Mouse (Mus musculus): ENCODE results near the gene Eci1. TPM values are rescaled to one million over a fixed set of nuclear protein-coding genes. Genes with fewer than 3 reads are reported as not detected.
A peak's percentile ranks its signal among the peaks of the same experiment; 100 is the strongest.

The Eci1 gene
- polyA plus RNA-seq, 1 experiment from 2014 or later, result 46.0 TPM

- Histone ChIP-seq H3K27me3 (ENCODE audit: control insufficient read depth, insufficient read depth, low read length) (no peaks in the 10 kb centered on the region), H3K4me3 (replicated peaks; ENCODE audit: low read length) (0 out of 2 replicates have a peak overlapping the region, but pooled peaks have one; percentile 57), H3K4me2 (replicated peaks) (peak overlapping the region; percentile 69), H3K4me1 (replicated peaks; ENCODE audit: control insufficient read depth, insufficient read depth, low read length) (peaks cover 6% of the 10 kb centered on the region), H3K36me3 (replicated peaks; ENCODE audit: control insufficient read depth, insufficient read depth) (peaks cover 46% of the 10 kb centered on the region), H3K27ac (peak overlapping the region; percentile 96), H3K9me3 (ENCODE audit: control insufficient read depth, low read length) (no peaks in the 10 kb centered on the region), H3K9ac (peak overlapping the region; percentile 82; the same call in 1 of the 2 replicates)
- no peak for DNase-seq (ENCODE audit: low spot score)
- ATAC-seq (ENCODE audit: low FRiP score), result no peak; the same call in 1 of the 2 replicates
- 89% methylated on average over 7 of the region's 7 CpGs for WGBS
Observed at GRCm38 (mm10) chr17:24425905-24426304, 536 bp upstream of the Eci1 start.

GRCm38 (mm10) chr17:24427170-24427557 lies 723 bp downstream of the Eci1 start:
- WGBS, result 5% methylated on average over 8 of the region's 8 CpGs

GRCm38 (mm10) chr17:24429201-24429983 lies 3.0 kb downstream of the Eci1 start:
- WGBS, result 80% methylated on average over 14 of the region's 14 CpGs
- no peak for ATAC-seq (ENCODE audit: low FRiP score)
- H3K4me1 ChIP-seq (replicated peaks; ENCODE audit: control insufficient read depth, insufficient read depth, low read length), result peaks cover 6% of the 10 kb centered on the region
- H3K27ac ChIP-seq, result no peak overlapping the region
- H3K4me3 ChIP-seq (replicated peaks; ENCODE audit: low read length), result no peak overlapping the region
- H3K27me3 ChIP-seq (ENCODE audit: control insufficient read depth, insufficient read depth, low read length), result no peaks in the 10 kb centered on the region
- no peak for DNase-seq (ENCODE audit: low spot score)
- H3K36me3 ChIP-seq (replicated peaks; ENCODE audit: control insufficient read depth, insufficient read depth), result peaks cover 15% of the 10 kb centered on the region
- H3K4me2 ChIP-seq (replicated peaks), result no peak overlapping the region
- no peaks in the 10 kb centered on the region for H3K9me3 ChIP-seq (ENCODE audit: control insufficient read depth, low read length)
- H3K9ac ChIP-seq, result no peak overlapping the region

More at GRCm38 (mm10) chr17:24427170-24427557, 723 bp downstream of the Eci1 start:
- Histone ChIP-seq H3K27me3 (ENCODE audit: control insufficient read depth, insufficient read depth, low read length) (no peaks in the 10 kb centered on the region), H3K4me3 (replicated peaks; ENCODE audit: low read length) (peak overlapping the region; percentile 57), H3K4me2 (replicated peaks) (peak overlapping the region; percentile 69), H3K9me3 (ENCODE audit: control insufficient read depth, low read length) (no peaks in the 10 kb centered on the region), H3K9ac (peak overlapping the region; percentile 82), H3K4me1 (replicated peaks; ENCODE audit: control insufficient read depth, insufficient read depth, low read length) (peaks cover 6% of the 10 kb centered on the region), H3K27ac (peak overlapping the region; percentile 96; the same call in 1 of the 2 replicates), H3K36me3 (replicated peaks; ENCODE audit: control insufficient read depth, insufficient read depth) (peaks cover 34% of the 10 kb centered on the region)
- DNase-seq (ENCODE audit: low spot score), result no peak
- ATAC-seq (ENCODE audit: low FRiP score), result no peak

GRCm38 (mm10) chr17:24437016-24437415 lies 10.6 kb downstream of the Eci1 start:
- H3K4me3 ChIP-seq (replicated peaks; ENCODE audit: low read length), result no peak overlapping the region
- H3K9ac ChIP-seq, result no peak overlapping the region
- H3K27me3 ChIP-seq (ENCODE audit: control insufficient read depth, insufficient read depth, low read length), result no peaks in the 10 kb centered on the region
- peaks cover 62% of the 10 kb centered on the region for H3K36me3 ChIP-seq (replicated peaks; ENCODE audit: control insufficient read depth, insufficient read depth)
- WGBS, result 82% methylated on average over 5 of the region's 5 CpGs
- no peak overlapping the region for H3K27ac ChIP-seq
- peak; percentile 45; the same call in 1 of the 2 replicates for ATAC-seq (ENCODE audit: low FRiP score)
- H3K9me3 ChIP-seq (ENCODE audit: control insufficient read depth, low read length), result no peaks in the 10 kb centered on the region
- peak; percentile 71 for DNase-seq (ENCODE audit: low spot score)
- H3K4me2 ChIP-seq (replicated peaks), result no peak overlapping the region
- H3K4me1 ChIP-seq (replicated peaks; ENCODE audit: control insufficient read depth, insufficient read depth, low read length), result no peaks in the 10 kb centered on the region

DNA sequence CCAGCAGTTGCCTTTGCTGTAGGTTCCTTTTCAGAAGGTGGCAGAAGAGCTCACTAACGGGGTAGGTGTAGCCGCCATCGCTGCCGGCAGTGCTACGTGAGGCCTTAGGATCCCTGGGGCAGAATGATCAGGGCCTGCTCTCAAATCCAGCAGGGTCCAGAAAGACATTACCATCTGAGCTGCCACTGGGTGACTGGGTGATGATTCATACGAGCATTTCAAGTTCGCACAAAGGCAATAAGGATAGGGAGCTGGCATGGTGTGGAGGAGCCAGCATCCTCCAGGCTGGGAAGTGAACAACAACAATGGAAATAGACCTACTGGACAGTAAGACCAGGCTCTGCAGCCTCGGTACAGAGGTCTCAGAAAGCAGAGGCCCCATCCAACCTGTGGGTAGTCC lies 13.9 kb downstream of the Eci1 start:
- Histone ChIP-seq H3K27me3 (ENCODE audit: control insufficient read depth, insufficient read depth, low read length) (no peaks in the 10 kb centered on the region), H3K36me3 (replicated peaks; ENCODE audit: control insufficient read depth, insufficient read depth) (peaks cover 90% of the 10 kb centered on the region), H3K4me3 (replicated peaks; ENCODE audit: low read length) (no peak overlapping the region), H3K27ac (no peak overlapping the region), H3K9me3 (ENCODE audit: control insufficient read depth, low read length) (no peaks in the 10 kb centered on the region), H3K4me2 (replicated peaks) (no peak overlapping the region), H3K9ac (no peak overlapping the region), H3K4me1 (replicated peaks; ENCODE audit: control insufficient read depth, insufficient read depth, low read length) (no peaks in the 10 kb centered on the region)
- 92% methylated on average over 8 of the region's 8 CpGs for WGBS
- no peak for DNase-seq (ENCODE audit: low spot score)
- no peak for ATAC-seq (ENCODE audit: low FRiP score)

GRCm38 (mm10) chr17:24441148-24441547 lies 14.7 kb downstream of the Eci1 start:
- H3K27me3 ChIP-seq (ENCODE audit: control insufficient read depth, insufficient read depth, low read length), result no peaks in the 10 kb centered on the region
- DNase-seq (ENCODE audit: low spot score), result no peak
- WGBS, result 43% methylated on average over 2 of the region's 2 CpGs
- no peak overlapping the region for H3K27ac ChIP-seq
- H3K4me3 ChIP-seq (replicated peaks; ENCODE audit: low read length), result no peak overlapping the region
- H3K9ac ChIP-seq, result no peak overlapping the region
- ATAC-seq (ENCODE audit: low FRiP score), result no peak
- H3K4me2 ChIP-seq (replicated peaks), result no peak overlapping the region
- H3K4me1 ChIP-seq (replicated peaks; ENCODE audit: control insufficient read depth, insufficient read depth, low read length), result no peaks in the 10 kb centered on the region
- peaks cover 95% of the 10 kb centered on the region for H3K36me3 ChIP-seq (replicated peaks; ENCODE audit: control insufficient read depth, insufficient read depth)
- H3K9me3 ChIP-seq (ENCODE audit: control insufficient read depth, low read length), result no peaks in the 10 kb centered on the region

GRCm38 (mm10) chr17:24442107-24442506 lies 15.7 kb downstream of the Eci1 start:
- H3K27ac ChIP-seq, result no peak overlapping the region
- H3K4me3 ChIP-seq (replicated peaks; ENCODE audit: low read length), result no peak overlapping the region
- H3K4me1 ChIP-seq (replicated peaks; ENCODE audit: control insufficient read depth, insufficient read depth, low read length), result no peaks in the 10 kb centered on the region
- no peaks in the 10 kb centered on the region for H3K27me3 ChIP-seq (ENCODE audit: control insufficient read depth, insufficient read depth, low read length)
- H3K4me2 ChIP-seq (replicated peaks), result no peak overlapping the region
- H3K9ac ChIP-seq, result no peak overlapping the region
- H3K9me3 ChIP-seq (ENCODE audit: control insufficient read depth, low read length), result no peaks in the 10 kb centered on the region
- WGBS, result 96% methylated on average over 14 of the region's 14 CpGs
- H3K36me3 ChIP-seq (replicated peaks; ENCODE audit: control insufficient read depth, insufficient read depth), result peaks cover 95% of the 10 kb centered on the region
- DNase-seq (ENCODE audit: low spot score) (no peak), ATAC-seq (ENCODE audit: low FRiP score) (no peak)

- Histone ChIP-seq H3K4me2 (replicated peaks) (no peak within 1 kb of the TSS), H3K4me3 (replicated peaks; ENCODE audit: low read length) (no peak within 1 kb of the TSS), H3K9me3 (ENCODE audit: control insufficient read depth, low read length) (no peaks in the 10 kb centered on the region), H3K36me3 (replicated peaks; ENCODE audit: control insufficient read depth, insufficient read depth) (peaks cover 97% of the 10 kb centered on the region), H3K4me1 (replicated peaks; ENCODE audit: control insufficient read depth, insufficient read depth, low read length) (no peaks in the 10 kb centered on the region), H3K27me3 (ENCODE audit: control insufficient read depth, insufficient read depth, low read length) (no peaks in the 10 kb centered on the region), H3K9ac (no peak within 1 kb of the TSS), H3K27ac (no peak within 1 kb of the TSS)
- WGBS, result 82% methylated on average over 7 of the region's 7 CpGs
- no peak for DNase-seq (ENCODE audit: low spot score)
- no peak for ATAC-seq (ENCODE audit: low FRiP score)
Observed at GRCm38 (mm10) chr17:24442632-24443155, 16.3 kb downstream of the Eci1 start, which contains the start of gene Dnase1l2. Gene Dnase1l2 (minus strand): TSS chr17:24443105.

- Histone ChIP-seq H3K36me3 (replicated peaks; ENCODE audit: control insufficient read depth, insufficient read depth) (peaks cover 98% of the 10 kb centered on the region), H3K4me2 (replicated peaks) (no peak overlapping the region), H3K27ac (no peak overlapping the region), H3K4me1 (replicated peaks; ENCODE audit: control insufficient read depth, insufficient read depth, low read length) (no peaks in the 10 kb centered on the region), H3K4me3 (replicated peaks; ENCODE audit: low read length) (no peak overlapping the region), H3K27me3 (ENCODE audit: control insufficient read depth, insufficient read depth, low read length) (no peaks in the 10 kb centered on the region), H3K9ac (no peak overlapping the region), H3K9me3 (ENCODE audit: control insufficient read depth, low read length) (no peaks in the 10 kb centered on the region)
- WGBS, result 93% methylated on average over 4 of the region's 4 CpGs
- ATAC-seq (ENCODE audit: low FRiP score) (no peak), DNase-seq (ENCODE audit: low spot score) (no peak)
Observed at GRCm38 (mm10) chr17:24443409-24443808, 17.0 kb downstream of the Eci1 start.
